Mouse (Mus musculus) brain, embryonic 14.5 days (tissue): ENCODE results near the gene Slc2a4.

Experiments used
- CTCF ChIP-seq: fragments of 200-500 bp; IDR thresholded peaks from 2 replicates; pipeline ENCODE4 v1.5.1; 2012; ENCODE audit warnings: inconsistent platforms, mild to moderate bottlenecking, moderate library complexity, borderline replicate concordance; ENCODE audit not compliant: insufficient read depth, insufficient read length; ENCODE audit errors: extremely low read depth
- POLR2A ChIP-seq: fragments of 200-500 bp; IDR thresholded peaks from 2 replicates; pipeline ENCODE4 v1.6.1; 2012; ENCODE audit warnings: mild to moderate bottlenecking, inconsistent platforms, borderline replicate concordance; ENCODE audit not compliant: poor library complexity, insufficient read depth, insufficient read length, severe bottlenecking; ENCODE audit errors: extremely low read depth

GRCm38 (mm10) chr11:69991711-69992110 is 43.7 kb upstream of the Slc2a4 start:
- TF ChIP-seq CTCF (no peak), POLR2A (no peak)
